Mouse (Mus musculus) midbrain, embryonic 10.5 days (tissue): ENCODE data around the gene Skp2. TPM values are rescaled to one million over a fixed set of nuclear protein-coding genes. Genes with fewer than 3 reads are reported as not detected.
A peak's percentile ranks its signal among the peaks of the same experiment; 100 is the strongest.
"Not testable (repeated sequence)": the region's sequence is repeated elsewhere in the genome, so short reads cannot be mapped to it uniquely, and the experiment has no call there.

Experiments used
- DNase-seq: peaks from one replicate; pipeline ENCODE4 v3.0.0-alpha.2; 2017; ENCODE audit warnings: low spot score
- H3K27ac ChIP-seq: fragments of 300-500 bp; sonication (generic); replicated peaks from 2 replicates; pipeline ENCODE4 v1.5.1; 2016; ENCODE audit warnings: mild to moderate bottlenecking
- H3K27me3 ChIP-seq: fragments of 300-500 bp; sonication (generic); 2 replicates; pipeline ENCODE4 v1.6.1; 2016; ENCODE audit warnings: low read depth, mild to moderate bottlenecking; ENCODE audit not compliant: poor library complexity, severe bottlenecking
- H3K36me3 ChIP-seq: fragments of 300-500 bp; sonication (generic); 2 replicates; pipeline ENCODE4 v1.6.1; 2016; ENCODE audit warnings: mild to moderate bottlenecking, moderate library complexity
- H3K4me1 ChIP-seq: fragments of 300-500 bp; sonication (generic); 2 replicates; pipeline ENCODE4 v1.6.1; 2016
- H3K4me3 ChIP-seq: fragments of 300-500 bp; sonication (generic); 2 replicates; pipeline ENCODE4 v1.5.1; 2016; ENCODE audit warnings: mild to moderate bottlenecking, moderate library complexity
- H3K9me3 ChIP-seq: fragments of 300-500 bp; sonication (generic); replicated peaks from 2 replicates; pipeline ENCODE4 v1.6.1; 2016; ENCODE audit warnings: mild to moderate bottlenecking
- WGBS: fragments of 180-500 bp; shearing (Covaris S2); methylation state at CpG from one replicate; pipeline ENCODE4 v1.1.7; 2016; 5-methylcytosine and 5-hydroxymethylcytosine counted together
- polyA plus RNA-seq: library from polyadenylated mRNA; unstranded; fragments of >200 nt; fragmentation: Nextera tagmentation; extraction: Ambion mirVana; gene quantifications from 2 replicates; pipeline ENCODE4 v1.2.1, GENCODE M21; 2016

Gene Skp2
- polyA plus RNA-seq, result 111 and 119 TPM in 2 replicates

- Histone ChIP-seq H3K27me3 (no peaks in the 10 kb centered on the region), H3K36me3 (peaks cover 59% of the 10 kb centered on the region)
- DNase-seq, result no peak
Observed at GRCm38 (mm10) chr15:9155325-9155724, at the start of gene Skp2. Skp2 (minus strand) TSS chr15:9155425.

GRCm38 (mm10) chr15:9198421-9198820 lies 43.2 kb upstream of the Skp2 start:
- WGBS, result 72% methylated on average over 6 of the region's 6 CpGs
- no peak overlapping the region for H3K4me3 ChIP-seq
- no peaks in the 10 kb centered on the region for H3K27me3 ChIP-seq
- no peaks in the 10 kb centered on the region for H3K4me1 ChIP-seq
- no peaks in the 10 kb centered on the region for H3K9me3 ChIP-seq
- peaks cover 27% of the 10 kb centered on the region for H3K36me3 ChIP-seq
- no peak overlapping the region for H3K27ac ChIP-seq
- DNase-seq, result no peak

More at GRCm38 (mm10) chr15:9155325-9155724, at the start of gene Skp2:
- Histone ChIP-seq H3K27ac (no peak within 1 kb of the TSS), H3K4me1 (no peaks in the 10 kb centered on the region), H3K9me3 (no peaks in the 10 kb centered on the region), H3K4me3 (no peak within 1 kb of the TSS)

GRCm38 (mm10) chr15:9192685-9193084 lies 37.5 kb upstream of the Skp2 start:
- not testable (repeated sequence) for H3K4me1 ChIP-seq, H3K4me3 ChIP-seq, H3K27me3 ChIP-seq, H3K27ac ChIP-seq, DNase-seq, H3K9me3 ChIP-seq
- peaks cover 54% of the 10 kb centered on the region for H3K36me3 ChIP-seq

- Histone ChIP-seq H3K27me3 (no peaks in the 10 kb centered on the region), H3K36me3 (peaks cover 52% of the 10 kb centered on the region), H3K27ac (no peak overlapping the region), H3K9me3 (no peaks in the 10 kb centered on the region), H3K4me1 (no peaks in the 10 kb centered on the region), H3K4me3 (no peak overlapping the region)
- DNase-seq, result no peak
- 96% methylated on average over 2 of the region's 2 CpGs for WGBS
Observed at GRCm38 (mm10) chr15:9189796-9190195, 34.6 kb upstream of the Skp2 start.

GRCm38 (mm10) chr15:9183995-9184394 lies 28.8 kb upstream of the Skp2 start:
- Histone ChIP-seq H3K27ac (no peak overlapping the region), H3K27me3 (no peaks in the 10 kb centered on the region), H3K9me3 (no peaks in the 10 kb centered on the region), H3K4me1 (no peaks in the 10 kb centered on the region), H3K4me3 (no peak overlapping the region), H3K36me3 (peaks cover 53% of the 10 kb centered on the region)
- DNase-seq, result no peak
- WGBS, result 94% methylated on average over 5 of the region's 5 CpGs

GRCm38 (mm10) chr15:9177038-9177437 lies 21.8 kb upstream of the Skp2 start:
- H3K4me3 ChIP-seq, result no peak overlapping the region
- H3K27ac ChIP-seq, result no peak overlapping the region
- WGBS, result 96% methylated on average over 3 of the region's 3 CpGs
- H3K36me3 ChIP-seq, result peaks cover 52% of the 10 kb centered on the region
- H3K4me1 ChIP-seq, result no peaks in the 10 kb centered on the region
- H3K9me3 ChIP-seq, result no peaks in the 10 kb centered on the region
- no peaks in the 10 kb centered on the region for H3K27me3 ChIP-seq
- DNase-seq, result no peak

GRCm38 (mm10) chr15:9164125-9164524 lies 8.9 kb upstream of the Skp2 start:
- Histone ChIP-seq H3K36me3 (peaks cover 40% of the 10 kb centered on the region), H3K27ac (0 out of 2 replicates have a peak overlapping the region, but pooled peaks have one; percentile 33), H3K4me3 (no peak overlapping the region), H3K9me3 (no peaks in the 10 kb centered on the region), H3K4me1 (peaks cover 12% of the 10 kb centered on the region), H3K27me3 (no peaks in the 10 kb centered on the region)
- 65% methylated on average over 6 of the region's 6 CpGs for WGBS
- DNase-seq, result peak; percentile 19

GRCm38 (mm10) chr15:9162557-9163070 lies 7.4 kb upstream of the Skp2 start:
- no peak overlapping the region for H3K27ac ChIP-seq
- WGBS, result 77% methylated on average over 4 of the region's 4 CpGs
- H3K4me1 ChIP-seq, result peaks cover 12% of the 10 kb centered on the region
- no peak for DNase-seq
- no peak overlapping the region for H3K4me3 ChIP-seq
- no peaks in the 10 kb centered on the region for H3K9me3 ChIP-seq
- H3K36me3 ChIP-seq, result peaks cover 30% of the 10 kb centered on the region
- no peaks in the 10 kb centered on the region for H3K27me3 ChIP-seq

- Histone ChIP-seq H3K4me1 (peaks cover 31% of the 10 kb centered on the region), H3K27ac (peak overlapping the region; percentile 89), H3K27me3 (no peaks in the 10 kb centered on the region), H3K9me3 (no peaks in the 10 kb centered on the region), H3K4me3 (peak overlapping the region; percentile 91), H3K36me3 (peaks cover 36% of the 10 kb centered on the region)
- no peak for DNase-seq
- WGBS, result under 1% methylated on average over 37 of the region's 37 CpGs
Observed at GRCm38 (mm10) chr15:9140684-9141171, 14.5 kb downstream of the Skp2 start.

- no peaks in the 10 kb centered on the region for H3K27me3 ChIP-seq
- H3K36me3 ChIP-seq, result peaks cover 41% of the 10 kb centered on the region
- H3K4me1 ChIP-seq, result peaks cover 31% of the 10 kb centered on the region
- H3K9me3 ChIP-seq, result no peaks in the 10 kb centered on the region
- peak; percentile 97 for DNase-seq
- peak within 1 kb of the TSS; percentile 89 for H3K27ac ChIP-seq
- WGBS, result 0% methylated on average over 34 of the region's 34 CpGs
- H3K4me3 ChIP-seq, result peak within 1 kb of the TSS; percentile 91
Observed at GRCm38 (mm10) chr15:9140252-9140680, 15.0 kb downstream of the Skp2 start, which contains the start of gene Lmbrd2. Lmbrd2 (plus strand) TSS chr15:9140550.

GRCm38 (mm10) chr15:9139447-9139846 lies 15.8 kb downstream of the Skp2 start:
- WGBS, result 46% methylated on average over 10 of the region's 10 CpGs
- DNase-seq, result no peak
- Histone ChIP-seq H3K4me3 (peak overlapping the region; percentile 91), H3K9me3 (no peaks in the 10 kb centered on the region), H3K27ac (peak overlapping the region; percentile 89), H3K4me1 (peaks cover 31% of the 10 kb centered on the region), H3K36me3 (peaks cover 49% of the 10 kb centered on the region), H3K27me3 (no peaks in the 10 kb centered on the region)

GRCm38 (mm10) chr15:9134891-9135507 lies 20.2 kb downstream of the Skp2 start:
- Histone ChIP-seq H3K4me1 (peaks cover 22% of the 10 kb centered on the region), H3K4me3 (no peak overlapping the region), H3K36me3 (peaks cover 86% of the 10 kb centered on the region), H3K9me3 (no peaks in the 10 kb centered on the region), H3K27me3 (no peaks in the 10 kb centered on the region), H3K27ac (no peak overlapping the region)
- no peak for DNase-seq
- 89% methylated on average over 6 of the region's 6 CpGs for WGBS

- DNase-seq, result no peak
- no peaks in the 10 kb centered on the region for H3K9me3 ChIP-seq
- 90% methylated on average over 13 of the region's 13 CpGs for WGBS
- H3K27me3 ChIP-seq, result no peaks in the 10 kb centered on the region
- H3K4me1 ChIP-seq, result 0 out of 2 replicates have a peak, but pooled peaks cover 4% of the 10 kb centered on the region
- no peak overlapping the region for H3K27ac ChIP-seq
- no peak overlapping the region for H3K4me3 ChIP-seq
- H3K36me3 ChIP-seq, result peaks cover 95% of the 10 kb centered on the region
Observed at GRCm38 (mm10) chr15:9132693-9133443, 22.4 kb downstream of the Skp2 start.
